Mouse (Mus musculus) thymus, postnatal 0 days (tissue): ENCODE results near the gene Nprl2. TPM values are rescaled to one million over a fixed set of nuclear protein-coding genes. Genes with fewer than 3 reads are reported as not detected.
A peak's percentile ranks its signal among the peaks of the same experiment; 100 is the strongest.

Experiments
- DNase-seq: peaks from one replicate; pipeline ENCODE4 v3.0.0-alpha.2; 2015; ENCODE audit warnings: low spot score
- polyA plus RNA-seq: library from polyadenylated mRNA; unstranded; fragments of >200 nt; fragmentation: Nextera tagmentation; extraction: Ambion mirVana; gene quantifications from 2 replicates; pipeline ENCODE4 v1.2.1, GENCODE M21; 2015

The Nprl2 gene
- polyA plus RNA-seq, 1 experiment from 2014 or later: 47.2 TPM

GRCm38 (mm10) chr9:107576357-107577107, 34.5 kb downstream of the Nprl2 start, which contains the start of gene Hyal1:
TSS of gene Hyal1 (plus strand) at chr9:107576927.
- no peak for DNase-seq

- DNase-seq: no peak
Measured at GRCm38 (mm10) chr9:107577871-107578270, 35.8 kb downstream of the Nprl2 start.

GRCm38 (mm10) chr9:107578587-107578986, 36.6 kb downstream of the Nprl2 start, which contains the start of gene Naa80:
TSS of gene Naa80 (plus strand) at chr9:107578887.
- no peak for DNase-seq

- no peak for DNase-seq
Measured at GRCm38 (mm10) chr9:107579023-107579900, 37.2 kb downstream of the Nprl2 start.

GRCm38 (mm10) chr9:107580501-107581317, 38.7 kb downstream of the Nprl2 start, which contains the start of gene Hyal3:
TSS of gene Hyal3 (plus strand) at chr9:107580818.
- DNase-seq: peak; percentile 88

- no peak for DNase-seq
Measured at GRCm38 (mm10) chr9:107581584-107581983, 39.6 kb downstream of the Nprl2 start.

- no peak for DNase-seq
Measured at GRCm38 (mm10) chr9:107582509-107583062, 40.6 kb downstream of the Nprl2 start.

GRCm38 (mm10) chr9:107583174-107583573, 41.1 kb downstream of the Nprl2 start:
- no peak for DNase-seq

GRCm38 (mm10) chr9:107586504-107586903, 44.5 kb downstream of the Nprl2 start:
- no peak for DNase-seq

- DNase-seq: peak; percentile 99
Measured at GRCm38 (mm10) chr9:107586974-107587832, 45.2 kb downstream of the Nprl2 start, which contains the start of gene Ifrd2. TSS of gene Ifrd2 (plus strand) at chr9:107587642.

GRCm38 (mm10) chr9:107587833-107588639, 46.0 kb downstream of the Nprl2 start:
- no peak for DNase-seq

GRCm38 (mm10) chr9:107590058-107590772, 48.2 kb downstream of the Nprl2 start:
- no peak for DNase-seq

GRCm38 (mm10) chr9:107590773-107591060, 48.7 kb downstream of the Nprl2 start:
- DNase-seq: no peak

GRCm38 (mm10) chr9:107593101-107593976, 51.3 kb downstream of the Nprl2 start:
- DNase-seq: no peak

GRCm38 (mm10) chr9:107594281-107595062, 52.4 kb downstream of the Nprl2 start:
- DNase-seq: no peak
